Mouse (Mus musculus) olfactory bulb, adult 2 months (tissue): ENCODE measurements around the gene Olfr286. TPM values are rescaled to one million over a fixed set of nuclear protein-coding genes. Genes with fewer than 3 reads are reported as not detected.

Source experiments
- H3K27ac ChIP-seq: fragments of 200-500 bp; 2 replicates; pipeline ENCODE4 v1.5.1; 2012; ENCODE audit warnings: low read depth, low read length; ENCODE audit not compliant: insufficient read depth
- H3K4me1 ChIP-seq: fragments of 200-500 bp; 2 replicates; pipeline ENCODE4 v1.6.1; 2012; ENCODE audit warnings: low read length; ENCODE audit not compliant: control insufficient read depth, insufficient read depth
- H3K4me3 ChIP-seq: fragments of 200-500 bp; 2 replicates; pipeline ENCODE4 v1.5.1; 2012; ENCODE audit warnings: mild to moderate bottlenecking, low read depth, low read length, moderate library complexity; ENCODE audit not compliant: insufficient read depth
- CTCF ChIP-seq: fragments of 200-500 bp; IDR thresholded peaks from 2 replicates; pipeline ENCODE4 v1.5.1; 2012; ENCODE audit warnings: low read depth, mild to moderate bottlenecking, low read length, moderate library complexity; ENCODE audit not compliant: insufficient read depth
- POLR2A ChIP-seq: fragments of 200-500 bp; IDR thresholded peaks from 2 replicates; pipeline ENCODE4 v1.6.1; 2012; ENCODE audit warnings: mild to moderate bottlenecking, low read depth, low read length, moderate library complexity; ENCODE audit not compliant: insufficient read depth
- WGBS: fragments of 180-500 bp; shearing (Covaris S2); methylation state at CpG from one replicate; pipeline ENCODE4 v1.1.7; 2018; 5-methylcytosine and 5-hydroxymethylcytosine counted together
- polyA plus RNA-seq: library from polyadenylated mRNA; stranded (reverse); fragments of >200 nt; gene quantifications from 2 replicates; pipeline ENCODE4 v1.2.4, GENCODE M21; 2012; ENCODE audit warnings: low replicate concordance; ENCODE audit not compliant: missing spikeins, insufficient read depth, insufficient read length

Gene Olfr286
- polyA plus RNA-seq = not detected in 2 replicates

DNA sequence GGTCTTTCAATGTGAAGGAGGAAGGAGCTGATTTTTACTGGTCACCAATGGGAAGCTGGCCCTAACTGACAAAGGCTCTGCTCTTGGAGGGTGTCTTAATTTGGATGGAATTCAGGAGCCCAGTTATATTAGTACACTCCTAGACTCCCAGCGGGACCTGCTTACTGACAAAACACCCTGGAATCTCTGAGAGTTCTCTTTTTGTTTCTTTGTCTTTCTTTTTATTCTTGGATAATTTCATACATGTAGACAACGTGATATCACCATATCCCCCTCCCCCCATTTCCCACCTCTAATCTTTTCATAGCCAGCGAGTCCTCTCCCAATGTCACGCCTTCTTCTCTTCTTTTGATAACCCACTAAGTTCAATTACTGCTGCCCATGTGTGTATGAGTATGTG is at the start of gene Olfr286:
TSS of gene Olfr286 (minus strand) at position 101 of the 400 bp plus-strand sequence.
- no peaks in the 10 kb centered on the region for H3K4me1 ChIP-seq
- no peak within 1 kb of the TSS for H3K4me3 ChIP-seq
- no peak within 1 kb of the TSS for H3K27ac ChIP-seq
- WGBS = 84% methylated on average over 4 of the region's 4 CpGs
- TF ChIP-seq CTCF = no peak
- TF ChIP-seq POLR2A = no peak

DNA sequence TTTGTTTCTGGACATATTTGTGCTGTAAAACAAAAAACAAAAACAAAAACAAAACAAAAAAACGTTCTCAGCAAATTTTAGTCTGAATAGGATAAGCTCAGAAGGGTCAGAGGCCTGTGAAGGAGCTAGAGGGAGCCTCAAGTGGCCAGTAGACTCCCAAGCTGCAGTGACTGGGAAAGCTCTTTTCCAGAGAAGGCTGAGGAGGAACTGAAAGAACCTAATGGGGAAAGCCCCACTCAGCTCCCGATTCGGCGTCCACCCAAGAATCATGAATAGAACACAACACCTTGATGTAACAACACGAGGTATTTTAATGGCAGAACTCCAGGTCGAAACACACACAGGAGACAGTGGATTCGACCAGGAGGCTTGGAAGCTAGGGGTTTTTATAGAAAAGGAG is 23.5 kb upstream of the Olfr286 start:
- Histone ChIP-seq H3K4me1 (no peaks in the 10 kb centered on the region), H3K27ac (no peak overlapping the region), H3K4me3 (no peak overlapping the region)
- TF ChIP-seq POLR2A (no peak), CTCF (no peak)
- WGBS = 85% methylated on average over 7 of the region's 7 CpGs

DNA sequence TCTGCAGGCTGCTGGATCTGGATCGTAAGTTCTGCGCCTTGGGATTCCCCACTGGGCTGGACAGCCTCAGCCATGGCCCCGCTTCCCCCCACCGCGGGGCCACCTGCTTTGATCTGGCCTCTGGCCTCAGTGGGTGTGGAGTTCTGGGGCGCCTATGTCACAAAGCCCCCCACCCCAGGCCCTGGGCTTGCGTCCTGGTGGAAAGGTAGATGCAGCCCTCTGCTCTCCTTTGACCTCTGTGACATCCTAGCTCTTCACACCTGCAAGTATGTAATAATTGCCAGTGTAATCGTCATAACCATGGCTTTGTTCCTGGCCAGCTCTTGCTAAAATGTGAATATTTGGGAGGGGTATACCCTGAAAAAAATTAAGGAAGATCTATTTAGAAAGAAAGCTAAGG is 22.9 kb upstream of the Olfr286 start, which contains the start of gene H1fnt:
TSS of gene H1fnt (minus strand) at position 101 of the 400 bp plus-strand sequence.
- WGBS = 89% methylated on average over 8 of the region's 8 CpGs
- no peaks in the 10 kb centered on the region for H3K4me1 ChIP-seq
- no peak within 1 kb of the TSS for H3K27ac ChIP-seq
- TF ChIP-seq POLR2A (no peak), CTCF (no peak)
- H3K4me3 ChIP-seq = no peak within 1 kb of the TSS

DNA sequence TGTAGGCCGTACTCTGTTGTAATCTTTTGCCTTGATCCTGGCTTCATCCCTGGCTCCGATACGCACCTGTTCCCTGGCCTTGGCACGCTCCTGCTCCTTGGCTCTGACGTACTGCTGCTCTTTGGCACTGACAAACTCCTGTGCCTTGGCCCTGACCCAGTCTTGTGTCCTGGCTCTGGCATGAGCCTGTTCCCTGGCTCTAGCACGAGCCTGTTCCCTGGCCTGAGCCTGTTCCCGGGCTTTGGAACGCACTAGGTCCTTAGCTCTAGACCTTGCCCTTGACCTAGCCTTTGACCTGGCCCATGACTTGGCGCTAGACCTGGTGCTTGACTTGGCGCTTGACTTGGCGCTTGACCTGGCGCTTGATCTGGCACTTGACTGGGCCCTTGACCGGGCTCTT is 22.0 kb upstream of the Olfr286 start:
- no peak overlapping the region for H3K4me3 ChIP-seq
- 87% methylated on average over 13 of the region's 13 CpGs for WGBS
- no peak for TF ChIP-seq CTCF
- no peak for TF ChIP-seq POLR2A
- H3K27ac ChIP-seq = no peak overlapping the region
- H3K4me1 ChIP-seq = no peaks in the 10 kb centered on the region

DNA sequence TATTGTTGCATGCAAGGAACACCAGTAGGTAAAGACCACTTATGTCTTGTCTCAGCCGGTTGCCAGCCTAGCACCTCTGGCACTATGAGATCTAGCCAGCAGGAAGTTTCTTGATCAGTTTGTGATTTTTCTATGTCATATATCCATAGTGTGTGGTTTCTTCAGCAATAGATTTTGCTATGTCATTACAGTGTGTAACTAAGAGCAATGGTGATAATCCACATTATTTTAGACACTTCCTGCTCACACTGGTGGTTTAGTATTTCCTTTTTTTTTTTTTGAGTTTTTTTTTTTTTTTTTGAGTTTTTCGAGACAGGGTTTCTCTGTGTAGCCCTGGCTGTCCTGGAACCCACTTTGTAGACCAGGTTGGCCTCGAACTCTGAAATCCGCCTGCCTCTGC is 1.2 kb upstream of the Olfr286 start:
- TF ChIP-seq POLR2A (no peak), CTCF (no peak)
- H3K27ac ChIP-seq = no peak overlapping the region
- WGBS = 89% methylated on average over 4 of the region's 4 CpGs

DNA sequence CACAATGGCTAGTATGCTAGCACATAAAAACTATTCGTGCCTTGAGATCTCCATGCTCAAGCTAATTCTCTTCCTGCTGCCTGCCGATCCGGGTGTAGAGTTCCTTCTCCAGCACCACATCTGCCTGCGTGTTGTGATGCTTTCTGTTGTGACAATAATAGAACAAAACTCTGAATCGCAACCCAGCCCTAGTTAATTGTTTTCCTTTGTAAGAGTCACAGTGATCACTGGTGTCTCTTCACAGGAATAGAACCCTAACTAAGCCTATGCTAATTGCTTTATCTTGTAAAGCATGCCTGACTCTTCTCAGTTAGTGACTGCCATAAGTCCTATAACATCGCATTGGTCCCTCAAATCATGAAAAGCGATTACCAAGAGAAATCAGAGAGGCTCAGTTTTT is 8.2 kb downstream of the Olfr286 start:
- TF ChIP-seq POLR2A = no peak
- TF ChIP-seq CTCF = no peak
- WGBS = 39% methylated on average over 7 of the region's 7 CpGs
- H3K4me1 ChIP-seq = peaks cover 6% of the 10 kb centered on the region; the same call in 1 of the 2 replicates
- no peak overlapping the region for H3K27ac ChIP-seq
- no peak overlapping the region for H3K4me3 ChIP-seq

More for the DNA sequence above, 1.2 kb upstream of the Olfr286 start:
- Histone ChIP-seq H3K4me1 (no peaks in the 10 kb centered on the region), H3K4me3 (no peak overlapping the region)

DNA sequence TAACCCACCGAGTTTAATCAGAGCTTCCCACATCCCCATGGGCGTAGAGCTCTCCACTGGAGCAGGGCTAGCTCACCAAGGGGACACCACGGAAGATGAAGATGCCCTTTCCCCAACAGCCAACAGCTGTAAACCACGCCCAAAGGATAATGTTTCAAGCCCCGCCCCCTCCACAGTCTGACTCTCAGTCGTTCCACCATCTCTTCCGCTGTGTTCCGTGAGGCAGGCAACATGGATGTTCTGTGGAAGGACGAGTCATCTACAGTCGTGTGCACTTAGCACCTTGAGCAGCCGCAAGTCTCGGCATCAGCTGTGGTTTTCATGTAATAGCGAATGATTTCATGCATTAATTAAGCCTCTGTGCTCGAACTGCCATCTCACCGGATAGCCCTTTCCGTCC is 8.6 kb downstream of the Olfr286 start:
- WGBS = 30% methylated on average over 16 of the region's 16 CpGs
- TF ChIP-seq POLR2A (no peak), CTCF (no peak)
- no peak overlapping the region for H3K27ac ChIP-seq
- H3K4me1 ChIP-seq = peaks cover 6% of the 10 kb centered on the region; the same call in 1 of the 2 replicates
- no peak overlapping the region for H3K4me3 ChIP-seq

DNA sequence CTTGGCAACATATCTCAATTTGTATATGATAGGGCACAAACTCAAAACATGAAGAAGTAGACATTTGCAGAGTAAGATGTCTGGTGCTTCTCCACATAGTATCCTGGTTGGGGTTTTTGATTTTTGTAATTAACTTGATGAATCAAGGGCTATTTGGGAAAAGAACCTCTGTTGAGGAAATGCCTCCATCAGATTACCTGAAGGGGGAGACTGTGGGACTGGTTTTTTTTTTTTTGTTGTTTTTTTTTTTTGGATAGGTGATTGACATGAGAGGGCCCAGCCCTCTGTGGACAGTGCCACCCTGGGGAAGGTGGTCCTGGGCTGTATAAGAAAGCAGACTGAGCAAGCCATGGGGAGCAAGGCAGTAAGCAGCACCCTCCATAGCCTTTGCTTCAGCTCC is 11.9 kb downstream of the Olfr286 start:
- no peak overlapping the region for H3K4me3 ChIP-seq
- no peak overlapping the region for H3K27ac ChIP-seq
- no peak for TF ChIP-seq CTCF
- no peak for TF ChIP-seq POLR2A
- peaks cover 6% of the 10 kb centered on the region; the same call in 1 of the 2 replicates for H3K4me1 ChIP-seq

DNA sequence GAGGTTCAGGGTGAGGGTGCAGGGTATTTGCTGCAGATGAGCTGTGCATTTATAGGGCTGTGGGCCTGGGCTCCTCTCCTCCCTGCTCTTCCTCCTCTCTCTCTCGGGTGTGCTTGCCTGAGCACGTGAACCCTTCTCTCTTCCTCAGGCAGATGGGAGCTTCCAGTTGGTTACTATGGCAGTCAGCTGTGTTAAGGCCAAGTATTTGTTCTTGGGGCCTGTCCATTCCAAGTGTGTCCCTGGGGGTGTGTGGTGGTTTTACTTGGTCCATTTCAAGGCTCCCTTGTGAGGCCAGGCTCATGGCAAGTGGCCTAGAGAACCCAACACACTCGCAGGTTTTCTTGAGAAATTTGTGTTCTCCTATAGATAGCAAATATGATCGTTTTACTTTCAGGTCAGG is 13.4 kb downstream of the Olfr286 start, which contains the start of the genes Gm44579 and Olfr287:
TSS of gene Gm44579 (minus strand) at position 101 of the 400 bp plus-strand sequence.
TSS of gene Olfr287 (minus strand) at position 180 of the 400 bp plus-strand sequence.
- Histone ChIP-seq H3K27ac (no peak within 1 kb of the TSS), H3K4me3 (no peak within 1 kb of the TSS), H3K4me1 (0 out of 2 replicates have a peak, but pooled peaks cover 2% of the 10 kb centered on the region)
- 66% methylated on average over 4 of the region's 4 CpGs for WGBS
- TF ChIP-seq CTCF (no peak), POLR2A (no peak)
